Mouse (Mus musculus) layer of hippocampus, adult 9-11 months (tissue): Measurements from ENCODE around the gene Nt5e.

ENCODE experiments used
- DNase-seq: peaks from one replicate; pipeline ENCODE4 v3.0.0; 2022

Gene Nt5e

DNA sequence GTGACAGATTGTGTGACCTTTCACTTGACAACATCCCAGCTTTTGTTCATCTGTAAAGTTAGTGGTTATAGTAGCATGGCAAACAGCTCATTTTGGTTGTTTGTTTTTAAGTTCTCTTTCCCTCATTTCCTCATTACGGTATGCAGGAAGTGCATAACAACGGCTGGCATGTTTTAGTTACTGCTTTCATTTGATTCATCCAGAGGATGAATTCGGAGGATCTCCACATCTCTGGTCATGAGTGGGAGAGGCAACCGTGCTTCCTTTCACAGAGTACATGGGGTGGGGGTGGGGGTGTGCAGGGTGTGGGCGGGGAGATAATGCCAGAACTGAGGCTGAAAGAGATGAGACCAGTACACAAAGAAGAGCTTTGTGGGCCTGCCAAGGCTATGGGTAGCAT is 19.9 kb downstream of the Nt5e start:
- DNase-seq: no peak

DNA sequence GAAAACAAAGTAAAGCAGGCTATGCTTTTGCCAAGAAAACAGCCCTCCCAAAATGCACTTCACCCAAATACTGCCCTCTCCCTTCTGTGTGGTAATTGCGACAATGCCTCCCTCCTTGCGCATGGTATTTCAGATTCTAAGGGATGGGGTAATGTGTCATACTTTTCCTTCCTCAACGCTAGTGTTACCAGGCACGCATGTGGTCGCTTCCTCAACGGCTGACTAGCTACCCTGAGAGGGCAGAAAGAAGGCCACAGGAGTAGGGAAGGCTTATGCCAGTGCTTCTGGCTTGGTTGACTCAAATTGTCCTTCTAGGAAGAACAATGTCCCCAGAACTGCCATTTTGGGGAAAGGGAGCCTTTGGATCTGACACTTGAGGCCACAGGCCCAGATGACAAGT is 21.6 kb downstream of the Nt5e start:
- DNase-seq: no peak

DNA sequence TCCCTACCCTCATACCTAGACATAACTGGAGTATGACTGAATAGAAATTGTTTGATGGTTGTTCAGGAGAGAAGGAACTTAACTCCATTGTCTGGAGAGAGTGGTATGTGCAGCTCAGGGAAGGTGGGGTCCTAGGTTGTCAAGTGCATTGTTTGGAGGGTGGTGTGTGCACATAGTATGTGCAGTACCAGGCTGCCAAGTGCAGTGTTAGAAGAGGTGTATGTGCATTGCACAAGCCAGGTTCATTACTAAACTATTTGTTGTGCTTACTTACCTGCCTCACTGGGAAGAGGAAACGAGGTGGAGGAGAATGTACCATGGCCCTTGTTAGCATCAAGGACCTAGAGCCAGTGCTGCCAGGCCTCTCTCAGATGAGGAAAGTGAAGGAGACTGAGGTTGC is 23.3 kb downstream of the Nt5e start:
- no peak for DNase-seq

GRCm38 (mm10) chr9:88351163-88351562 is 24.2 kb downstream of the Nt5e start:
- DNase-seq: no peak

DNA sequence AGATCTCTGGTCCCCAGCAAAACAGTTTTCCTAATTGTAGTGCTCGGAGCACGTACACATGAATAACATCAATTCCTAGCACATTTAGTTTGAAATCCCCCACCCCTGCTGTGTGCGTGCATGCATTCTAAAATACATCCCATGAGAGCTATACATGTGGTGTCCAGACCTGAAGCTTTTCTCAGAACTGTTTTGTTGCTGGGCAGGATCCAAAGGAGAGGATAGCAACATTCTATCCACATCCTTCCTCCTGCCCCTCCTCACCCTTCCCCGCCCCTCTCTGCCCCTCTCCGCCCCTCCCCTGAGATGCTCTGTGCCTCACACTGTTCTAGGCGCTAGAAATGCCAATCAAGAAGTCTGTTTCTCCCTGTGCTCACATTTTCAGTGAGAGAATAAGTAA is 25.7 kb downstream of the Nt5e start:
- no peak for DNase-seq

GRCm38 (mm10) chr9:88353459-88353858 is 26.5 kb downstream of the Nt5e start:
- no peak for DNase-seq

GRCm38 (mm10) chr9:88357173-88357572 is 30.2 kb downstream of the Nt5e start:
- no peak for DNase-seq

GRCm38 (mm10) chr9:88359140-88359539 is 32.1 kb downstream of the Nt5e start:
- DNase-seq: no peak

- DNase-seq: no peak
These were observed 34.4 kb downstream of the Nt5e start for GRCm38 (mm10) chr9:88361211-88361909.

GRCm38 (mm10) chr9:88362055-88362850 is 35.3 kb downstream of the Nt5e start:
- DNase-seq: no peak

DNA sequence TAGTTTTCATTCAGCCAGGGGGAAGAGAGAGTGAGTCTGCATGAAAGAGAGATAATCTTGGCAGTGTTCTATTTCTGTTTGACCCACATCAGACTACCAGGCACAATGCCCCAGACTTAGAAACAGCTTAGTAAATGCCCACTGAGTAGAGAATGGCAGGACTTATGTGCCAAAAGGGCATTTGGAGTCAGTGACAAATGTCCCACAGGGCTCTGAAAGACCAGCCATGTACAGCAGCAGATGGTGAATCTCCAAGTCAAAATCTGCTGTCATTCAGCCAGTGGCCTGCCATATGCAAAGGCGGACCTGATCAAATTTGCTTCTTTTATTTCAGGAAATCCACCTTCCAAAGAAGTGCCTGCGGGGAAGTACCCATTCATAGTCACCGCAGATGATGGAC is 36.1 kb downstream of the Nt5e start:
- no peak for DNase-seq

GRCm38 (mm10) chr9:88366308-88366707 is 39.3 kb downstream of the Nt5e start:
- no peak for DNase-seq

DNA sequence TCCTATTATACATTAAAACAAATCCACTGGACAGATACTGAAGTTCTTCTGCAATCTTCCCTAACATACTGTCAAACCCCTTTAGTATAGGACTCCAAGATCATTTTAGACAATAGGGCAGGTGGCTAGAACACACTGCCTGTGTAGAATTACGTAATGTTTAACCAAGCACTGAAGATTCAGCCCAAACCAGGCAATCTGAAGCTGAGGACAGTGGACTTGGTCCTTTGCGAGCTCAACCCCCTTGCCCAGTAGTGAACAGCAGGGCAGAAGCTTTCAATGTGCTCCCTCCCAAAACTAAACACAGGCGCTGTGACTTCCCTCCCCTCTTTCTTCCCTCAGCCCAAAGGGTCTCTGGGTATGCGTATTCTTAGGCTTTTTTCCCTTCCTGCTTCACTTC is 39.8 kb downstream of the Nt5e start:
- no peak for DNase-seq

- no peak for DNase-seq
These were observed 40.3 kb downstream of the Nt5e start for GRCm38 (mm10) chr9:88367322-88367721.

DNA sequence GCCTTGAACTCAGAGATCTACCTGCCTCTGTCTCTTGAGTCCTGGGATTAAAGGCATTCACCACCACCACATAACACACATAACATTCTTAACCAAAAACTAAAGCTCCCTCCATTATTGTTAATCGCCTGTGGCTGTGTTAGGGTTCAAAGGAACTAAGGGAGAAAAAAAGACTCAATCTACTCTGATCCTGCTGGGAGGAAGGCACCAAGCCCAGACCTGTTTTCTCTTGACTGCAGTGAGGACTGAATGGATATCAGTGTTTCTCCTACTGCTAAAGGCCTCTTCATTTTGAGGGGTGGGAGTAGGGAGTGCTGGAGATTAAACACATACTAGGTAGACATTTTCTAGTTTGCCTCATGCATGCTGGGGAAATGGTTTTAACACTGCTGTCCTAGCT is 40.8 kb downstream of the Nt5e start:
- DNase-seq: no peak

GRCm38 (mm10) chr9:88368476-88368875 is 41.5 kb downstream of the Nt5e start:
- no peak for DNase-seq

DNA sequence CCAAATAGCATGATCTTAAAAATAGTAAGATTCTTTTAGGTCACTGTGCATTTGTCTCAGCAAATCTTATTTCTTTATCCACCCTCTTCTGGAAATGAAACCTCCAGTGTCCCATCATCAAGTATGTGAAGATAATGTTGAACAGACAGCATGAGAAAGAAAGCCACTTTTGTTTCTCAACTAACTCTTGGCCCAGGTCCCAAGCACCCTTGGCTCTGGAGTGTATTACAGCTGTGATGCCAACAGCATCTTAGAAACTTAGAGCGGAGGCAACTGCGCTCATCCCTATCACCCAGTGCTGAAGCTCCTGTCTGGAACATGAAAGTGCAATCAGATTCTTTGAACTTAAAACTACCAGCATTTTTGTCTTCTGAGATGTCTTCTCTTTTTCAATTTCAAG is 42.7 kb downstream of the Nt5e start:
- no peak for DNase-seq

DNA sequence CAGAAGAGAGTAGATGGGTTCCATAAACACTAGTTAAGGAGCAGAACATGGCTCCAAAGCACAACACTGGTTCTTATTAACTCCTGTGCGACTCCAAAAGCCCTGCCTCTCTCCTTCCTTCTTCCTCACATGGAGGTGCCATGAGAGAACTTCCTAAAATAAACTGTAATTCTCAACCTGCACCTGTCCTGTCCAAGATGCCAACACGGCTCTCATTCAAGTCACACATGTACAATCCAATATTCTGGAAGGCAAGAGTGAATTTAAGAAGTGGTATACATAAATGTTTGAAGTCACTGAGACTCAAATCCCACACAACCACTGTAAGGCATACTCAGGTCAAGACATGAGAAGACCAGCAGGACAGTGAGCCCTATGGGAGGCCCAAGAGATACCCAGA is 44.2 kb downstream of the Nt5e start:
- no peak for DNase-seq

DNA sequence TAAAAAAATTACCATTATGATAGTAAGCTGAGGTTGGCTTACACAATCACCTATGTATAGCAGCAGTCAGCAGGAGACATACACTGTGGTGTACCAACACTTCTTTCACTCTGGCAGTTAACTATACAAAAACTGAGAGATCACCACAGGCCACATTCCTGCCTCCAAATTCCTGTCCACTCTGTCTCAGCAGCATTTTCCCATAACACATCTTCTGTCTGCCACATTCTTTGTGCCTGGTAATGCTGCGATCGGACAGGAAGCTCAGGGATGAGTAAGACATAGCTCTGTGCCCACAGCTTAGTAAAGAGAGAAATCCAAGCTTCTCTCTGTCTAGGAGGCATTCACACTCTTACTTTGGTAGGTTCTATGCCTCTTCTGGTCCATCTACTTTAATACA is 46.0 kb downstream of the Nt5e start:
- no peak for DNase-seq

DNA sequence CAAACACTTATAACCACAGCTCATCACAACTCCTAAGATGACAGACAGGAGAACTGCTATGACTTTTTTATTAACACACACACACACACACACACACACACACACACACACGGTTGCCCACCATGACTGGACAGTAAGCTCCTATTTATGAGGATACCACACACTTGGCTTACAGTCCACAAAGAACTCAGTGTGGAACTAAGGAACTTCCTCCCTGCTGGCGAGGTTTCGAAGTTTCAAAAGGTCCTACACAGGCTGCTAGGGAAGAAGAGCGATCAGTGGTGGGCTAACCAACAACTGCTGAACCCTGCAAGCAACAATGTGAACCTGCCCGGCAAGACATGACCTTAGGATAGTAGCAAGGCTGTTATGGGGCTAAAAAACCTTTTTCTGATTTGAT is 50.5 kb downstream of the Nt5e start:
- no peak for DNase-seq

DNA sequence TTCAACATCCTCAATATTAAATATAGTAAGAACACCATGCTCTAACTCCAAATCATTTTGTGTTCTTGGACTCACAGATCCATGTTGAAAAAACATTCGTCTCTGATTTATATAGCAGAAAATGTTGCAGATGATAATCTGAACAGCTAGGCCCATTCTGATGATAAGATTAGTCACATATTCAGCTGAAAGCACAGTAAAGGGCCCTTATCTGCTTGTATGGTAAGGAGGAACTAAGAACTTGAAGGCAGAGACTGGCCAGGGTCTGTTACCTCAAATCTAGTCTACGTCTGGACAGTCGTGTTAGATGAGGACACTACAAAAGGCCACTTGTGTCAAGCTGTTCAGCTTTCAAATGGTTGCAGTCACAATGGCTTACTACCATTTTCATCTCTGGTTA is 52.1 kb downstream of the Nt5e start:
- DNase-seq: no peak

DNA sequence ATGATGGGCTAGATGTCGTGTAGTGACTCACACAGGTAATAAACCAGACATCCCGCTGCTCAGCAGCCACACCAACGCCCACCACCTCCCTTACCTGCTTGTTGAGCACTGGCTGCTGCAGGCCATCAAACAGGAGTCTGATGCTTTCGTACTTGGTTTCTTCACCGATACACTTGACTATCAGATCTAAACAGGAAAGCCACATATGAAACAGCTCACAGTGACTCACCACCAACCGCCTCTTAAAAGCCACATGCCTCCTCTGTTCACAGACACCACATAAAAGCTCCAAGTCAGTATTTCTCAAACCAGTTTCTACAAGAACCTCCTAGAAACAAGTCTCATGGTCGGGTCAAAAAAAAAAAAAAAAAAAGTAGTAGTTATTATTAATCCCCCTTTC is 53.1 kb downstream of the Nt5e start:
- no peak for DNase-seq

DNA sequence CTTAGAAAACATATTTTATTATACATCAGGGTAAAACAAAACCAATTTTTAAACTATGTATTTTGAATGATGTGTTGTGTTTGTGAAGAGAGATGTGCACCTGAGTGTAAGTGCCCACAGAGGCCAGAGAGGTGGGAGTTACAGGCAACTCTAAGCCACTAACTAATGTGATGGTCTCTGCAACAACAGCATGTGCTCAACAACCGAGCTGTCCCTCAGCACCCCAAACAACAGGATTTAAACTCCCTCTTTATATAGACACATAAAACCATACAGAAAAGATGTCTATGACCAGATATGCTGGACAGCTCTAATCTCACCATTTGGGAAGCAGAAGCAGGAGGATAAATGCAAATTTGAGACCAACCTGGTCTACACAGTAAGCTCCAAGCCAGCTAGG is 53.5 kb downstream of the Nt5e start:
- DNase-seq: no peak

- DNase-seq: no peak
These were observed 61.8 kb downstream of the Nt5e start for GRCm38 (mm10) chr9:88388826-88389225.

- peak; percentile 28 for DNase-seq
These were observed 67.9 kb downstream of the Nt5e start for GRCm38 (mm10) chr9:88394852-88395251.
